Mouse (Mus musculus): ENCODE results near the gene Olfr1420. TPM values are rescaled to one million over a fixed set of nuclear protein-coding genes. Genes with fewer than 3 reads are reported as not detected.
"Not testable (repeated sequence)": the region's sequence is repeated elsewhere in the genome, so short reads cannot be mapped to it uniquely, and the experiment has no call there.

The Olfr1420 gene
- total RNA-seq (2021) (not detected), polyA plus RNA-seq (2012; rRNA removed) (not detected in 2 replicates)
- long read RNA-seq: 0 reads

- no peak for DNase-seq
Observed at GRCm38 (mm10) chr19:11886265-11886664, at the start of gene Olfr1420. Gene Olfr1420, plus strand, starts transcription at chr19:11886565.

DNA sequence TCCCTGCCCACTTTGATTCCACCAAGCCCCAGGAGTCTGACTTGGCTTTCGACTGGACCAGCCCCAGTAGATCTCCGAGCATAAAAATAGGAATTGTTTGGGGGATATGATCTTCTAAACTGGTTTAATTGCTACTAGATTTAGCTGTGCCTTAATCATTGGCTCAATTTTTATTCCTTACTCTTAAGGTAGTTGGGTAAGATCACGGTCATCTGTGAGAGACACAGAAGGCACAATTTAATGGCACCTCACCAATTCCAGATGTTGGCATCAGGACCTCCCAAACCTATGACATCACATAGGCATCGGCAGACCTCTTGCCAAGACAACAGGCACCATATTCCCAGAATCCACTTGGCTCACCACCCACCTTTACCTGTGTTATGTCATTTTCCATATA, 47.2 kb upstream of the Olfr1420 start, which contains the start of gene Olfr1417:
Gene Olfr1417, minus strand, starts transcription at position 101 of the 400 bp plus-strand sequence.
- no peak for DNase-seq

- no peak for DNase-seq
Observed at GRCm38 (mm10) chr19:11846333-11846732, 40.0 kb upstream of the Olfr1420 start.

- no peak for DNase-seq
Observed at GRCm38 (mm10) chr19:11852652-11853051, 33.7 kb upstream of the Olfr1420 start.

DNA sequence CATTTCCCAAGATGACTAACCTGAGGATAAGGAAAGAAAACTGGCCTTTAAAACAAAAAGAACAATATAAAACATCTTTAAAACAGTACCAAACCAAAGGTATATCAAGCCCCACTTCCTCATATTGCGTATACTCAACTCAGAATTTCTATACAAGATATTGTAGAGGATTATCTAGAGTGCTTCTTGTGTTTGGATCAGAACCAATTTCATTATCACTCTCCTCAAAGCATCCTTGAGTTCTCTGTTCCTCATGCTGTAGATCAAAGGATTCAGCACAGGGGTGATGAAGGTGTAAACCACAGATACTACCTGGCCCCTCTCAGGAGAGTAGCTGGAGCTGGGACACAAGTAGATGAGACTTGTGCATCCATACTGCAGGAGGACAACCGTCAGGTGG, 31.5 kb upstream of the Olfr1420 start:
- no peak for DNase-seq

- DNase-seq: peak; percentile 75
Observed at GRCm38 (mm10) chr19:11856506-11856905, 29.9 kb upstream of the Olfr1420 start.

- no peak for DNase-seq
Observed at GRCm38 (mm10) chr19:11860966-11861365, 25.4 kb upstream of the Olfr1420 start, which contains the start of gene Olfr1418. Gene Olfr1418, minus strand, starts transcription at chr19:11861066.

GRCm38 (mm10) chr19:11867837-11868236, 18.5 kb upstream of the Olfr1420 start:
- no peak for DNase-seq

DNA sequence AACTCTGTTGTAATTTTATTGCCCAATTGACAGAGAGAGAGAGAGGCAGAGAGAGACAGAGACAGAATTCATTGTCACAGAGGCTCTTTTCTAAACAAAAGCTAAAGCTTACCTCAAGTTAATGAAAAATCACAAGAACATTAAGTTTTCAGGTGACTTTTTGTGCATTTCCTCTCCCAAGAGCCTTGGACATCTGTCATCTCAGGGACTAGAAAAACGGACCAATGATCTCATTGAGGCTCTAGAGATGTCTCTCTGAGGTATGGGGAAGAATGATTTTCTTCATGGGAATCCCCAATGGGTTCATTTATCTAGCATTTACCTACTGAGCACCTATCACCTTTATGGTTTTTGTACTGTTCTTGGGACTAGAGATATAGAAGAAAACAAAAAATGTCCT, 11.4 kb upstream of the Olfr1420 start, which contains the start of gene Olfr1419:
Gene Olfr1419, minus strand, starts transcription at position 101 of the 400 bp plus-strand sequence.
- no peak for DNase-seq

DNA sequence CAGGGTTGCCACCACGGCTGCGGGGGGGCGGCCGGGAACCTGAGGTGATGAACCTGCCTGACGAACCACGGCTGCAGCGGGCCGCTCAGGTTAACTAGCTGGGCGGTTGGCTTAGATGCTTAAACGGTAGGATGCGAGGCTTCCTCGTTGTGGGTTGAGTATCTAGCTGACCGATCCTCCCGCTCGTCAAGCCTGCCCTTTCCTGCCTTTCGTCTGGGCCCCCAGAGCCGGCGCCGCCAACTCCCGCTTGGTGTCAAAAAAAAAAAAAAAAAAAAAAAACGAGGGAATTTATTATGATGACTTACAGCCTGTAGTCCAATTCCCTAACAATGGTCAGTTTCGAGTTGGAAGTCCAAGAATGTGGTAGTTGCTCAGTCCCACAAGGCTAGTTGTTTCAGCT, 8.0 kb upstream of the Olfr1420 start:
- DNase-seq: not testable (repeated sequence)

DNA sequence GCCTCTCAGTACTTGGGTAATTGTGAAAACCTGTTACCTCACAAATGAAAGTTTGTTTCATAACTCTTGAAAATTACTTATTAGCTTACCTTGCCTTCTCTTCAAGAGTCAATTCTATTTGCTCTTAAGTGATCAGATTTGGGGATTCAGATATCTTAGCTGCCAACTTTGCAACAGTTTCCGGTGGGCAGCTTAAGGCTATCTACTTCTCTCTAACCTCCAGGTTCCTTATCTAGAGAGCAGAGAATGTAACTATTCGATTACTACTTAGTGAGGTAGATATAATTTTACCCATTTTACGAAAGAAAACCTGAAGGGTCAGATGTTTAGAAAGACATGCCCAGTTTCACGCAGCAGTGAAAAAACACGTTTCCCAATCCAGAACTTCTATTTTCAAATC, 24.7 kb downstream of the Olfr1420 start:
- no peak for DNase-seq

GRCm38 (mm10) chr19:11911603-11912002, 25.2 kb downstream of the Olfr1420 start:
- no peak for DNase-seq

- DNase-seq: peak; percentile 99
Observed at GRCm38 (mm10) chr19:11912037-11912532, 25.7 kb downstream of the Olfr1420 start, which contains the start of gene Patl1. Gene Patl1, plus strand, starts transcription at chr19:11912399.

GRCm38 (mm10) chr19:11912533-11913121, 26.3 kb downstream of the Olfr1420 start:
- peak; percentile 80 for DNase-seq

- peak; percentile 9 for DNase-seq
Observed at GRCm38 (mm10) chr19:11915804-11916203, 29.4 kb downstream of the Olfr1420 start.

GRCm38 (mm10) chr19:11922068-11922467, 35.7 kb downstream of the Olfr1420 start:
- DNase-seq: no peak

DNA sequence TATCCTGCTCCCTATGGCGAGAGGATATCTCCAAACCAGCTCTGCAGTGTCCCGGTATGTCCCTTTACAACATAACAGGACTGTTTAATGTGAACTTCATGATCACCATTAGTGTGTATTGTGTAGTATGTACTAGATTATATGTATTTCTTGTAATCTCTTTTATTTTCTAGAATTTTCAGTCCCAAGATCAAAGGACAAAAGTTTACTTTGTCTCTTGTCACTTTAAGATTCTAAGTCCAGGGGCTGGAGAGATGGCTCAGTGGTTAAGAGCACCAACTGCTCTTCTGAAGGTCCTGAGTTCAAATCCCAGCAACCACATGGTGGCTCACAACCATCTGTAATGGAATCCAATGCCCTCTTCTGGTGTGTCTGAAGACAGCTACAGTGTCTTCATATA, 36.1 kb downstream of the Olfr1420 start:
- not testable (repeated sequence) for DNase-seq

GRCm38 (mm10) chr19:11926380-11926779, 40.0 kb downstream of the Olfr1420 start:
- DNase-seq: no peak

DNA sequence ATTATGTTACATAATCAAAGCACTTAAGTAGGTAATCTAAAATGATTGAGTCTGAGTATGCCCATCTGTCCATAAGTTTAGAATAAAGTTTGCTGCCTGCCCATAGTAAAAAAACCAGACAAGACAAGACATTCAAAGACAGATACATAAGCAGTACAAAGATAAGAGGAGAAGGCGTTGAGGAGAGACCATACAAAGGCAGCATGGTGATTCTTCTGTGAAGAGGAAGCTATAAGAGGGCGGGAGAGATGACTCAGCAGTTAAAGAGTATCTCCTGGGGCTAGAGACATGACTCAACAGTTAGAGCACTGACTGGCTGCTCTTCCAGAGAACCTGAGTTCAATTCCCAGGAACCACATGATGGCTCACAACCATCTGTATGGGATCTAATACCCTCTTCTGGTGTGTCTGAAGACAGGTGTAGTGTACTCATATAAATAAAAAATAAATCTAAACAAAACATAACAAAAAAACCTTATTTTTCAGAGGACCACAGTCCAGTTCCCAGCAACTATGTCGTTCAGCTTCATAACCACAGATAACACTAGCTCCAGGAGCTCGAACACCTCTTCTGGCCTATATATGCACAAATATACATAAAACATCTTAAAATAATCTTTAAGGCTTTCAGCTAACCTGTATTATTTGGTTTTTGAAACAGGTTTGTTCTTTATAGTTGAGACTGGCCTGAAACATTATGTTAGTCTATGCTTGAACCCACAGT, 41.8 kb downstream of the Olfr1420 start:
- no peak for DNase-seq

DNA sequence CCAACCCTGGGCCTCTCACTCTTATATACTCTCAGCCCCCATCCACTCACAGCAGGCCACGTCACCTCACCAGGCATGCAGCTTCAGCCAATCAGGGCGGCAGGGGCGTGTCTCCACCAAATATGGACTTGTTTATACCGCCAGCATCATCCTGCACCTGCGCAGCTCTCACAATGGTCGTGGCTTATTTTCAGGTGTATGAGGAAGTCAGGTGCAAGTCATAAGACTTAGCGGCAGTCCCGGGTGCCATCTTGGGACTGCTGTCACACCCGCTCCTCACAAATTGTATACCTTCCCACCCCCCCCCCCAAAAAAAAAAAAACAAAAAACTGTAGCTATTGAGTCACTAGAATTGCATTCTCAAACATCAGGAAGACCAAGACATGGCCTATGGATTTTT, 60.1 kb downstream of the Olfr1420 start:
- not testable (repeated sequence) for DNase-seq

Measured in adrenal gland, adult 2 months (tissue).